Comparison of ENCODE assay signal across 8 mouse cellular contexts in the genomic region with DNA sequence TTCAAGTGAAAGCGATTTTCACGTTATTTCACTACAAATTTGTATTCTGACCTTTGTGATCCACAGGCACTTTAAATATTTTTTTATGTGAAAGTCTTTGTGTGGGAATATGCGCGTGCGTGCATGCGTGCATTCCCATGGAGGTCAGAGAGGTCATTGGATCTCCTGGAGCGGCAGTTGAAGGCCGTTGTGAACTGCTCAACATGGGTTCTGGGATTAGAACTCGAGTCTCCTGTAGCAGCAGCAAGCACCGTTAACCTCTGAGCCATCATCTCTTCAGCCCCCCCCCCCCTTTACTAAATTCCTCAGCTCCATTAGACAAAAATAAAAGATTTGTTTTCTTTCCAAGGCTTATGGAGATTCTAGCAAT. TPM values are rescaled to one million over a fixed set of nuclear protein-coding genes. Genes with fewer than 3 reads are reported as not detected.
DNase-seq lines count a peak whose midpoint lies in the region; ATAC-seq and TF ChIP-seq lines count a peak whose summit lies in the region.

No protein-coding gene starts in this region.

- WGBS in heart, embryonic 12.5 days, result 25% methylated on average over 10 of the region's 10 CpGs
- WGBS in heart, postnatal 0 days, result 19% methylated on average over 10 of the region's 10 CpGs

- no peaks in the 10 kb centered on the region for H3K36me3 ChIP-seq in heart, embryonic 12.5 days
- peaks cover 2% of the 10 kb centered on the region for H3K36me3 ChIP-seq in G1E (replicated peaks)
- no peaks in the 10 kb centered on the region for H3K36me3 ChIP-seq in heart, postnatal 0 days (replicated peaks; ENCODE audit: control insufficient read depth, insufficient read depth, low read length)

- no peaks in the 10 kb centered on the region for H3K9me3 ChIP-seq in heart, embryonic 12.5 days (replicated peaks)
- H3K9me3 ChIP-seq in G1E (replicated peaks), result no peaks in the 10 kb centered on the region
- H3K9me3 ChIP-seq in heart, postnatal 0 days (replicated peaks; ENCODE audit: control insufficient read depth, low read length), result no peaks in the 10 kb centered on the region

- H3K4me2 ChIP-seq in heart, embryonic 12.5 days, result peak overlapping the region; percentile 87
- H3K4me2 ChIP-seq in heart, postnatal 0 days (ENCODE audit: low read depth, low read length), result peak overlapping the region; percentile 85

- peaks cover 8% of the 10 kb centered on the region for H3K4me1 ChIP-seq in heart, embryonic 12.5 days (replicated peaks)
- H3K4me1 ChIP-seq in G1E (ENCODE audit: insufficient read depth, low read depth, low read length), result peaks cover 17% of the 10 kb centered on the region
- H3K4me1 ChIP-seq in heart, postnatal 0 days (ENCODE audit: control insufficient read depth, insufficient read depth), result no peaks in the 10 kb centered on the region

- H3K4me3 ChIP-seq in heart, embryonic 12.5 days, result peak overlapping the region; percentile 74
- H3K4me3 ChIP-seq in G1E (ENCODE audit: low read depth, low read length), result peak overlapping the region; percentile 76; the same call in 1 of the 2 replicates
- peak overlapping the region; percentile 68 for H3K4me3 ChIP-seq in heart, postnatal 0 days (ENCODE audit: low read depth, low read length)

- H3K27ac ChIP-seq in heart, embryonic 12.5 days (ENCODE audit: poor library complexity, severe bottlenecking), result no peak overlapping the region
- no peak overlapping the region for H3K27ac ChIP-seq in heart, postnatal 0 days (ENCODE audit: low read depth)

- H3K9ac ChIP-seq in heart, embryonic 12.5 days, result no peak overlapping the region
- H3K9ac ChIP-seq in heart, postnatal 0 days (replicated peaks; ENCODE audit: low read depth, low read length), result no peak overlapping the region

- no peak for ATAC-seq in heart, embryonic 12.5 days (ENCODE audit: insufficient number of reproducible peaks, low FRiP score)
- ATAC-seq in G1E (ENCODE audit: extremely low read depth, insufficient number of reproducible peaks, low FRiP score, poor library complexity, severe bottlenecking), result no peak
- ATAC-seq in heart, postnatal 0 days (ENCODE audit: insufficient read depth, low read depth), result no peak
- 0 out of 2 replicates have a peak, but pooled peaks have one; percentile 20 for ATAC-seq in megakaryocyte, adult 5-6 weeks (ENCODE audit: poor library complexity, severe bottlenecking)

- no peak for TF ChIP-seq EP300 in heart, postnatal 0 days (IDR thresholded peaks at IDR 0.05; ENCODE audit: low read depth)

- no peak for TF ChIP-seq CTCF in G1E (IDR thresholded peaks at IDR 0.05; ENCODE audit: low read depth, low read length)
- TF ChIP-seq CTCF in heart, postnatal 0 days (IDR thresholded peaks at IDR 0.05; ENCODE audit: low read depth), result no peak

- H3K27me3 ChIP-seq in heart, embryonic 12.5 days (replicated peaks), result no peaks in the 10 kb centered on the region
- H3K27me3 ChIP-seq in G1E (ENCODE audit: insufficient read depth, low read length), result no peaks in the 10 kb centered on the region
- H3K27me3 ChIP-seq in heart, postnatal 0 days (ENCODE audit: control insufficient read depth, insufficient read depth, low read length), result no peaks in the 10 kb centered on the region

- no peak for DNase-seq in heart, adult 8-10 months (ENCODE audit: low spot score)
- DNase-seq in G1E (ENCODE audit: low spot score), result no peak
- DNase-seq in heart, postnatal 0 days (ENCODE audit: low spot score), result no peak
- no peak for DNase-seq in right cerebral cortex, postnatal 4 days
- DNase-seq in layer of hippocampus, adult 9-11 months, result no peak
- DNase-seq in frontal cortex, adult 2 months (ENCODE audit: extremely low spot score in 1 of 2, low spot score in 1 of 2), result no peak

RNA-seq across cellular contexts. Expression of a gene that starts 0.4 kb away (rescaled TPM):
- polyA plus RNA-seq in heart, embryonic 12.5 days (2016; fragmentation: Nextera tagmentation; extraction: Ambion mirVana), result 25.6 and 27.1 TPM in 2 replicates
- 1 to 10 TPM; 1.9 to 4.8 (median 3.3) TPM for total RNA-seq in heart, adult 8-10 months (2022)
- total RNA-seq in G1E (2014; fragmentation: Nextera tagmentation) (39.2 and 40.0 TPM in 2 replicates), G1E (2017) (7.3 TPM in 2 replicates)
- 9.4 and 10.1 TPM in 2 replicates for polyA plus RNA-seq in G1E (2012)
- 19.1 and 21.7 TPM in 2 replicates for total RNA-seq in heart, postnatal 0 days (2014; rRNA removed; ENCODE audit: low replicate concordance)
- polyA plus RNA-seq in heart, postnatal 0 days (2015; fragmentation: Nextera tagmentation; extraction: Ambion mirVana), result 17.2 and 19.1 TPM in 2 replicates
- total RNA-seq in megakaryocyte, adult 5-6 weeks (2015), result 13.6 and 15.2 TPM in 2 replicates
- total RNA-seq in megakaryocyte, adult 5-6 weeks (2017), result 5.6 and 5.8 TPM in 2 replicates
- polyA plus RNA-seq in frontal cortex, adult 2 months (2012; rRNA removed), result 4.9 and 5.1 TPM in 2 replicates

RNA-seq across cellular contexts. Expression of a gene that starts 3.2 kb away (rescaled TPM):
- not detected in 2 replicates for polyA plus RNA-seq in heart, embryonic 12.5 days (2016; fragmentation: Nextera tagmentation; extraction: Ambion mirVana)
- total RNA-seq in heart, adult 8-10 months (2022), result not detected
- not detected in 2 replicates for total RNA-seq in G1E (2014; fragmentation: Nextera tagmentation)
- not detected in 2 replicates for total RNA-seq in G1E (2017)
- not detected in 2 replicates for polyA plus RNA-seq in G1E (2012)
- not detected in 2 replicates for total RNA-seq in heart, postnatal 0 days (2014; rRNA removed; ENCODE audit: low replicate concordance)
- not detected in 2 replicates for polyA plus RNA-seq in heart, postnatal 0 days (2015; fragmentation: Nextera tagmentation; extraction: Ambion mirVana)
- total RNA-seq in megakaryocyte, adult 5-6 weeks (2015), result not detected in 2 replicates
- not detected in 2 replicates for total RNA-seq in megakaryocyte, adult 5-6 weeks (2017)
- polyA plus RNA-seq in frontal cortex, adult 2 months (2012; rRNA removed), result not detected in 2 replicates

RNA-seq across cellular contexts. Expression of a gene that starts 30.1 kb away (rescaled TPM):
- polyA plus RNA-seq in heart, embryonic 12.5 days (2016; fragmentation: Nextera tagmentation; extraction: Ambion mirVana), result 11.7 and 12.1 TPM in 2 replicates
- not detected for total RNA-seq in heart, adult 8-10 months (2022)
- not detected in 2 replicates for total RNA-seq in G1E (2014; fragmentation: Nextera tagmentation)
- total RNA-seq in G1E (2017), result not detected in 2 replicates
- not detected in 2 replicates for polyA plus RNA-seq in G1E (2012)
- total RNA-seq in heart, postnatal 0 days (2014; rRNA removed; ENCODE audit: low replicate concordance), result 2.7 TPM in 1 of 2 replicates, not detected in the other
- polyA plus RNA-seq in heart, postnatal 0 days (2015; fragmentation: Nextera tagmentation; extraction: Ambion mirVana), result 1.9 and 2.0 TPM in 2 replicates
- not detected in 2 replicates for total RNA-seq in megakaryocyte, adult 5-6 weeks (2015)
- not detected in 2 replicates for total RNA-seq in megakaryocyte, adult 5-6 weeks (2017)
- 0.40 and 1.7 TPM in 2 replicates for polyA plus RNA-seq in frontal cortex, adult 2 months (2012; rRNA removed)
